Mouse (Mus musculus) forebrain, embryonic 14.5 days (tissue): ENCODE data around the gene Rnf103. TPM values are rescaled to one million over a fixed set of nuclear protein-coding genes. Genes with fewer than 3 reads are reported as not detected.

ENCODE experiments used
- ATAC-seq: fragments of 200-750 bp; cut with Nextera tagmentation; 2 replicates; pipeline ENCODE4 v1.8.0; 2017; ENCODE audit warnings: mild to moderate bottlenecking, moderate library complexity
- DNase-seq: peaks from one replicate; pipeline ENCODE4 v3.0.0-alpha.2; 2015; ENCODE audit warnings: low spot score
- H3K27ac ChIP-seq: fragments of 300-500 bp; sonication (generic); 2 replicates; pipeline ENCODE4 v1.5.1; 2014; ENCODE audit warnings: low read depth, mild to moderate bottlenecking, control low read depth, low read length, moderate library complexity
- H3K27me3 ChIP-seq: fragments of 300-500 bp; sonication (generic); replicated peaks from 2 replicates; pipeline ENCODE4 v1.6.1; 2014; ENCODE audit warnings: low read length, control low read depth, mixed read lengths; ENCODE audit not compliant: control insufficient read depth, insufficient read depth
- H3K36me3 ChIP-seq: fragments of 300-500 bp; sonication (generic); 2 replicates; pipeline ENCODE4 v1.6.1; 2014; ENCODE audit warnings: low read length, control low read depth; ENCODE audit not compliant: control insufficient read depth, insufficient read depth
- H3K4me1 ChIP-seq: fragments of 300-500 bp; sonication (generic); 2 replicates; pipeline ENCODE4 v1.6.1; 2014; ENCODE audit warnings: antibody characterized with exemption, low read length, control low read depth; ENCODE audit not compliant: control insufficient read depth, insufficient read depth
- H3K4me2 ChIP-seq: fragments of 300-500 bp; sonication (generic); 2 replicates; pipeline ENCODE4 v1.6.1; 2014; ENCODE audit warnings: mild to moderate bottlenecking, control low read depth, low read length
- H3K4me3 ChIP-seq: fragments of 300-500 bp; sonication (generic); 2 replicates; pipeline ENCODE4 v1.5.1; 2014; ENCODE audit warnings: low read depth, low read length, control low read depth
- H3K9ac ChIP-seq: fragments of 300-500 bp; sonication (generic); 2 replicates; pipeline ENCODE4 v1.6.1; 2014; ENCODE audit warnings: mild to moderate bottlenecking, low read length, control low read depth, moderate library complexity
- H3K9me3 ChIP-seq: fragments of 300-500 bp; sonication (generic); replicated peaks from 2 replicates; pipeline ENCODE4 v1.6.1; 2016; ENCODE audit warnings: low read length, control low read depth, mixed read lengths; ENCODE audit not compliant: control insufficient read depth
- WGBS: fragments of 180-500 bp; shearing (Covaris S2); extraction: QIAGEN DNeasy Blood & Tissue Kit; methylation state at CpG from one replicate; pipeline ENCODE4 v1.1.7; 2014; 5-methylcytosine and 5-hydroxymethylcytosine counted together
- polyA plus RNA-seq: library from polyadenylated mRNA; unstranded; fragments of >200 nt; fragmentation: Nextera tagmentation; extraction: Ambion mirVana; gene quantifications from 2 replicates; pipeline ENCODE4 v1.2.1, GENCODE M21; 2014

Gene Rnf103
- polyA plus RNA-seq, 1 experiment from 2014 or later = 22.8 TPM

- H3K27ac ChIP-seq = no peak overlapping the region
- H3K9ac ChIP-seq = no peak overlapping the region
- 92% methylated on average over 5 of the region's 5 CpGs for WGBS
- H3K27me3 ChIP-seq = no peaks in the 10 kb centered on the region
- H3K36me3 ChIP-seq = no peaks in the 10 kb centered on the region
- ATAC-seq (no peak), DNase-seq (no peak)
- H3K9me3 ChIP-seq = no peaks in the 10 kb centered on the region
- H3K4me1 ChIP-seq = no peaks in the 10 kb centered on the region
- H3K4me2 ChIP-seq = no peak overlapping the region
- H3K4me3 ChIP-seq = no peak overlapping the region
These were observed 8.4 kb upstream of the Rnf103 start for GRCm38 (mm10) chr6:71485246-71485645.

DNA sequence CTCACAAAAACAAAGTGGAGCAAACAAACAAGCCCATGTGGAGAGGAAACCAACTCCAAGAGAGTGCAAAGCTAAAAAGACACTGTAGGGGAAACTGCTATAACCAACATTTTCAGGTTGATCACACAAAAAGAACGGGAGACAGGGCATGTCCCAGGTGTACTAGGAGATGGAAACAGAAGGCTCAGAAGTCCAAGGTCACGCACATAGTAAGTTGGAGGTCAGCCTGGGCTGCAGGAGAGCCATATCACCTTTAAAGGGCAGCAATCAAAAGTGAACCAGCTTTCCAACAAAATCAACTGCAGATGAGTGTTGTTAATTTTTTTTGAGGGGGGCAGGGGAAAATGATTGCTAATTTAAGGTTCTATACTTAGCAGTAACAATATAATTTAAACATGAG, 7.5 kb upstream of the Rnf103 start:
- H3K27ac ChIP-seq = no peak overlapping the region
- H3K36me3 ChIP-seq = no peaks in the 10 kb centered on the region

DNA sequence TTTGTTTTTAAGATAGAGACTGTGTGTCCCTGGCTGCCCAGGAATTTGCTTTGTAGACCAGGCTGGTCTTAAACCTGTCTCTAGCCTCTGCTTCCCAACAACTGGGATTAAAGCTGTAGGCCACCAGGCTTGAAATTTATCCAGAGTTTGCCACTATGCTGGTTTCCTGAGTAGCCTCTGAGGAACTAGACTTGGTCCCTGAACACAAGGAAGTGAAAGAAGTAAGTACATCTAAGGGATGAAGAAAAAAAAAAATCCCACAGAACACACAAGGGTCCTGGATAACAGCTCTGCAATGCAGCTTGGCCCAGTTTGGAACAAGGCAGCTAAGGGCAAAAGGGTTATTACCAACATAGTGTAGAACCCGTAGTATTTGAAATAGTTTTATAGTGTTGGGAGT, 6.8 kb upstream of the Rnf103 start:
- ATAC-seq (no peak), DNase-seq (no peak)
- Histone ChIP-seq H3K4me2 (no peak overlapping the region), H3K4me3 (no peak overlapping the region), H3K27me3 (no peaks in the 10 kb centered on the region), H3K27ac (no peak overlapping the region), H3K9ac (no peak overlapping the region), H3K36me3 (no peaks in the 10 kb centered on the region), H3K4me1 (no peaks in the 10 kb centered on the region), H3K9me3 (no peaks in the 10 kb centered on the region)
- WGBS = 92% methylated on average over 1 of the region's 1 CpGs

More for the DNA sequence above, 7.5 kb upstream of the Rnf103 start:
- Histone ChIP-seq H3K9ac (no peak overlapping the region), H3K9me3 (no peaks in the 10 kb centered on the region), H3K4me3 (no peak overlapping the region), H3K27me3 (no peaks in the 10 kb centered on the region), H3K4me1 (no peaks in the 10 kb centered on the region), H3K4me2 (no peak overlapping the region)
- 70% methylated on average over 2 of the region's 2 CpGs for WGBS
- ATAC-seq (no peak), DNase-seq (no peak)

DNA sequence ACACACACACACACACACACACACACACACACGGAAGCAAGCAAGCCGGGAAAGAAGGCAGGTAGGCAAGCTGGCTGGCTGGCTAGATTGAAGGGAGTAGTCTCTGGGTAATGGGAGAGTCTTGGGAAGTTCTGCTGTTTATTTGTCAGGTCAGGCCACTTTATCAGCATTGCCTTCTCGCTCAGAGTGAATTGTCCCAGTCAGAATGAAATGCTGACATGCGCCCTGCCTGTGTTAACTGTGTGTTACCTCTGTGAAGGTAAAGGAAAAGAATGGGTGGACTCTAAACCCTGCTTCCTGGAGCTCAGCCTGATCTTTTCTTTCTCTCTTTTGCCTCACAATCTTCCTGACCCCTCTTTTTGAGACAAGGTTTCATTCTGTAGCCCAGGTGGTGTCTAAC, 5.7 kb upstream of the Rnf103 start:
- no peak overlapping the region for H3K4me2 ChIP-seq
- no peaks in the 10 kb centered on the region for H3K27me3 ChIP-seq
- ATAC-seq (no peak), DNase-seq (no peak)
- no peak overlapping the region for H3K27ac ChIP-seq
- H3K9me3 ChIP-seq = no peaks in the 10 kb centered on the region
- H3K9ac ChIP-seq = no peak overlapping the region
- H3K36me3 ChIP-seq = no peaks in the 10 kb centered on the region
- no peaks in the 10 kb centered on the region for H3K4me1 ChIP-seq
- no peak overlapping the region for H3K4me3 ChIP-seq
- 48% methylated on average over 4 of the region's 4 CpGs for WGBS

- no peaks in the 10 kb centered on the region for H3K9me3 ChIP-seq
- no peak overlapping the region for H3K4me2 ChIP-seq
- H3K4me1 ChIP-seq = peaks cover 12% of the 10 kb centered on the region
- H3K4me3 ChIP-seq = no peak overlapping the region
- ATAC-seq (no peak), DNase-seq (no peak)
- WGBS = 58% methylated on average over 4 of the region's 4 CpGs
- H3K27me3 ChIP-seq = no peaks in the 10 kb centered on the region
- H3K9ac ChIP-seq = no peak overlapping the region
- no peak overlapping the region for H3K27ac ChIP-seq
- no peaks in the 10 kb centered on the region for H3K36me3 ChIP-seq
These were observed 1.6 kb upstream of the Rnf103 start for GRCm38 (mm10) chr6:71492136-71492535.

GRCm38 (mm10) chr6:71492756-71493674, 679 bp upstream of the Rnf103 start:
- ATAC-seq (no peak; the same call in 1 of the 2 replicates), DNase-seq (no peak)
- Histone ChIP-seq H3K27me3 (no peaks in the 10 kb centered on the region), H3K4me1 (peaks cover 12% of the 10 kb centered on the region), H3K36me3 (no peaks in the 10 kb centered on the region), H3K4me2 (peak overlapping the region; percentile 66), H3K27ac (peak overlapping the region; percentile 98), H3K4me3 (peak overlapping the region; percentile 82), H3K9me3 (no peaks in the 10 kb centered on the region), H3K9ac (peak overlapping the region; percentile 100)
- WGBS = 24% methylated on average over 21 of the region's 22 CpGs

GRCm38 (mm10) chr6:71494341-71495020, 787 bp downstream of the Rnf103 start:
- H3K4me3 ChIP-seq = peak overlapping the region; percentile 82
- peaks cover 12% of the 10 kb centered on the region for H3K4me1 ChIP-seq
- peak overlapping the region; percentile 98 for H3K27ac ChIP-seq
- ATAC-seq = peak; percentile 1; the same call in 1 of the 2 replicates
- no peaks in the 10 kb centered on the region for H3K9me3 ChIP-seq
- H3K4me2 ChIP-seq = peak overlapping the region; percentile 66
- peak overlapping the region; percentile 100 for H3K9ac ChIP-seq
- no peaks in the 10 kb centered on the region for H3K27me3 ChIP-seq
- peaks cover 3% of the 10 kb centered on the region; the same call in 1 of the 2 replicates for H3K36me3 ChIP-seq
- WGBS = under 1% methylated on average over 44 of the region's 46 CpGs
- DNase-seq = peak; percentile 55

GRCm38 (mm10) chr6:71500575-71500974, 6.9 kb downstream of the Rnf103 start:
- ATAC-seq = no peak
- no peak overlapping the region for H3K4me2 ChIP-seq
- H3K9ac ChIP-seq = no peak overlapping the region
- no peak for DNase-seq
- WGBS = 89% methylated on average over 3 of the region's 3 CpGs
- H3K36me3 ChIP-seq = peaks cover 27% of the 10 kb centered on the region
- no peaks in the 10 kb centered on the region for H3K9me3 ChIP-seq
- H3K27ac ChIP-seq = no peak overlapping the region
- peaks cover 9% of the 10 kb centered on the region for H3K4me1 ChIP-seq
- no peak overlapping the region for H3K4me3 ChIP-seq
- no peaks in the 10 kb centered on the region for H3K27me3 ChIP-seq

GRCm38 (mm10) chr6:71503001-71503400, 9.3 kb downstream of the Rnf103 start:
- peak; percentile 50 for DNase-seq
- Histone ChIP-seq H3K9ac (no peak overlapping the region), H3K9me3 (no peaks in the 10 kb centered on the region), H3K4me2 (no peak overlapping the region), H3K4me1 (no peaks in the 10 kb centered on the region), H3K27me3 (no peaks in the 10 kb centered on the region), H3K27ac (no peak overlapping the region), H3K36me3 (peaks cover 34% of the 10 kb centered on the region), H3K4me3 (no peak overlapping the region)
- no peak; the same call in 1 of the 2 replicates for ATAC-seq
- 54% methylated on average over 4 of the region's 4 CpGs for WGBS
